Mouse (Mus musculus) heart, adult 9 months (tissue): ENCODE measurements around the gene Rapgefl1.
A peak's percentile ranks its signal among the peaks of the same experiment; 100 is the strongest.

ENCODE experiments used
- DNase-seq, 2 experiments: peaks; one replicate each; pipeline ENCODE4 v3.0.0; 2022; ENCODE audit warnings: low spot score in 2 of 2

The Rapgefl1 gene

GRCm38 (mm10) chr11:98858759-98859731 is 22.5 kb downstream of the Rapgefl1 start:
- peak; percentile 75 to 89 for DNase-seq

GRCm38 (mm10) chr11:98863028-98863750 is 26.6 kb downstream of the Rapgefl1 start, which contains the start of gene Wipf2:
TSS of gene Wipf2 (plus strand) at chr11:98863638.
- peak; percentile 92 to 95 for DNase-seq

GRCm38 (mm10) chr11:98863751-98864429 is 27.3 kb downstream of the Rapgefl1 start:
- peak in 1 of 2 experiments; percentile 44 for DNase-seq

- DNase-seq, result no peak
Observed at GRCm38 (mm10) chr11:98867293-98867692, 30.7 kb downstream of the Rapgefl1 start.

- DNase-seq, result no peak
Observed at GRCm38 (mm10) chr11:98869906-98870305, 33.3 kb downstream of the Rapgefl1 start.

GRCm38 (mm10) chr11:98870791-98871190 is 34.2 kb downstream of the Rapgefl1 start:
- DNase-seq, result no peak

GRCm38 (mm10) chr11:98871416-98871815 is 34.8 kb downstream of the Rapgefl1 start:
- DNase-seq, result no peak

GRCm38 (mm10) chr11:98872040-98872439 is 35.5 kb downstream of the Rapgefl1 start:
- peak; percentile 64 to 71 for DNase-seq

- DNase-seq, result peak; percentile 39 to 64
Observed at GRCm38 (mm10) chr11:98873900-98874299, 37.3 kb downstream of the Rapgefl1 start.

GRCm38 (mm10) chr11:98877001-98877400 is 40.4 kb downstream of the Rapgefl1 start:
- DNase-seq, result no peak

- DNase-seq, result no peak
Observed at GRCm38 (mm10) chr11:98887703-98888102, 51.1 kb downstream of the Rapgefl1 start.

- no peak for DNase-seq
Observed at GRCm38 (mm10) chr11:98889077-98889476, 52.5 kb downstream of the Rapgefl1 start.

- DNase-seq, result no peak
Observed at GRCm38 (mm10) chr11:98889977-98890376, 53.4 kb downstream of the Rapgefl1 start.

GRCm38 (mm10) chr11:98892426-98892825 is 55.8 kb downstream of the Rapgefl1 start:
- DNase-seq, result no peak

GRCm38 (mm10) chr11:98900529-98901125 is 64.0 kb downstream of the Rapgefl1 start:
- DNase-seq, result peak in 1 of 2 experiments; percentile 21

GRCm38 (mm10) chr11:98902621-98903245 is 66.1 kb downstream of the Rapgefl1 start:
- no peak for DNase-seq
